In genomic region chr17:88431486-88431885, GRCm38 (mm10) we compare ENCODE assay signal across 25 mouse cellular contexts. TPM values are rescaled to one million over a fixed set of nuclear protein-coding genes. Genes with fewer than 3 reads are reported as not detected.
DNase-seq lines count a peak whose midpoint lies in the region; ATAC-seq and TF ChIP-seq lines count a peak whose summit lies in the region.
"Had no signal": no experiment of that assay in that cellular context is flagged by ENCODE, and none has a peak within 500 bp of the region (broad histone marks: within the 10 kb centered on the region; RNA-seq: fewer than 3 reads in every experiment).

No protein-coding gene starts in this region.

- no peak for TF ChIP-seq CTCF in MEL (IDR thresholded peaks at IDR 0.05 in 2 of 3, conservative IDR thresholded peaks at IDR 0.05 in 1 of 3; ENCODE audit: control insufficient read depth in 1 of 3, insufficient read depth in 1 of 3, low read depth in 2 of 3, low read length in 3 of 3, poor library complexity in 1 of 3, severe bottlenecking in 1 of 3)

- peak; percentile 61 for DNase-seq in MEL (ENCODE audit: low read depth, low spot score)
- no peak for DNase-seq in liver, embryonic 11.5 days (ENCODE audit: low spot score)
- no peak for DNase-seq in adrenal gland, postnatal 36 days
- no peak for DNase-seq in layer of hippocampus, adult 18-20 months (ENCODE audit: low spot score in 2 of 2)
- DNase-seq: adrenal gland, postnatal 25 days; cerebellum, adult 18-20 months; gastrocnemius, postnatal 36 days; heart, postnatal 10 days; kidney, adult 2 months; kidney, postnatal 14 days; lung, postnatal 4 days; retina, postnatal 1 day; thymus, postnatal 4 days had no signal

- H3K4me1 ChIP-seq in MEL (ENCODE audit: control insufficient read depth in 1 of 2, insufficient read depth in 2 of 2, low read length in 2 of 2), result peaks cover 9 to 32% of the 10 kb centered on the region in 2 experiments
- H3K4me1 ChIP-seq in liver, embryonic 11.5 days (replicated peaks; ENCODE audit: control insufficient read depth, insufficient read depth, low read length), result peaks cover 11% of the 10 kb centered on the region
- H3K4me1 ChIP-seq: forebrain, embryonic 15.5 days; hindbrain, embryonic 13.5 days; limb, embryonic 12.5 days; lung, embryonic 15.5 days; midbrain, embryonic 12.5 days had no signal

- no peak for TF ChIP-seq POLR2A in MEL (IDR thresholded peaks at IDR 0.05; ENCODE audit: control insufficient read depth in 1 of 2, insufficient read depth in 1 of 2, low read depth in 1 of 2, low read length in 2 of 2, poor library complexity in 1 of 2)

- H3K4me3 ChIP-seq in MEL (ENCODE audit: control insufficient read depth in 1 of 2, insufficient read depth in 1 of 2, low read depth in 2 of 2, low read length in 2 of 2), result peak overlapping the region; percentile 46 to 68
- H3K4me3 ChIP-seq in liver, embryonic 11.5 days (ENCODE audit: low read depth, low read length), result no peak overlapping the region
- H3K4me3 ChIP-seq: forebrain, embryonic 15.5 days; hindbrain, embryonic 13.5 days; limb, embryonic 12.5 days; lung, embryonic 15.5 days; midbrain, embryonic 12.5 days had no signal

- 58% methylated on average over 12 of the region's 12 CpGs for WGBS in liver, embryonic 11.5 days

- TF ChIP-seq RAD21 in MEL (IDR thresholded peaks at IDR 0.05; ENCODE audit: low read depth, low read length), result no peak

- peak overlapping the region; percentile 47 for H3K9ac ChIP-seq in MEL (ENCODE audit: control insufficient read depth, low read depth, low read length, poor library complexity, severe bottlenecking)
- H3K9ac ChIP-seq in liver, embryonic 11.5 days (ENCODE audit: low read depth, low read length), result no peak overlapping the region
- H3K9ac ChIP-seq: forebrain, embryonic 15.5 days; hindbrain, embryonic 13.5 days; limb, embryonic 12.5 days; lung, embryonic 15.5 days; midbrain, embryonic 12.5 days had no signal

- TF ChIP-seq EP300 in MEL (IDR thresholded peaks at IDR 0.05; ENCODE audit: low read depth in 1 of 2, low read length in 2 of 2), result peak in 1 of 2 experiments; percentile 58; a peak in 1 of 4 replicates

- ATAC-seq in common myeloid progenitor, adult 5-6 weeks (replicated peaks; ENCODE audit: low read depth, poor library complexity, severe bottlenecking), result peak; percentile 76
- ATAC-seq in liver, embryonic 11.5 days (replicated peaks; ENCODE audit: low FRiP score), result peak; percentile 42; the same call in 1 of the 2 replicates
- peak; percentile 19; the same call in 1 of the 2 replicates for ATAC-seq in megakaryocyte, adult 5-6 weeks (ENCODE audit: poor library complexity, severe bottlenecking)
- no peak for ATAC-seq in CD4-positive, CD25-positive, alpha-beta regulatory T cell, adult 4 months
- ATAC-seq: activated CD4-positive, CD25-positive, alpha-beta regulatory T cell, adult 4 months; forebrain, embryonic 15.5 days; inflammation-experienced regulatory T-cells, adult 6 months; Patski had no signal

- no peaks in the 10 kb centered on the region for H3K27me3 ChIP-seq in MEL (ENCODE audit: control insufficient read depth in 1 of 2, insufficient read depth in 2 of 2, low read length in 2 of 2)
- no peaks in the 10 kb centered on the region for H3K27me3 ChIP-seq in liver, embryonic 11.5 days (replicated peaks; ENCODE audit: control insufficient read depth, insufficient read depth, low read length)
- H3K27me3 ChIP-seq: forebrain, embryonic 15.5 days; hindbrain, embryonic 13.5 days; limb, embryonic 12.5 days; lung, embryonic 15.5 days; midbrain, embryonic 12.5 days had no signal

- no peaks in the 10 kb centered on the region for H3K79me2 ChIP-seq in MEL (ENCODE audit: control insufficient read depth, insufficient read depth, low read length, poor library complexity)

- H3K4me2 ChIP-seq in liver, embryonic 11.5 days, result peak overlapping the region; percentile 16
- H3K4me2 ChIP-seq: forebrain, embryonic 15.5 days; heart, embryonic 11.5 days; hindbrain, embryonic 13.5 days; limb, embryonic 12.5 days; lung, embryonic 15.5 days; midbrain, embryonic 12.5 days had no signal

- H3K36me3 ChIP-seq in MEL (ENCODE audit: control insufficient read depth in 1 of 2, insufficient read depth in 2 of 2, low read length in 2 of 2), result peaks cover 0 to 27% of the 10 kb centered on the region in 2 experiments; a peak in 2 of 4 replicates
- no peaks in the 10 kb centered on the region for H3K36me3 ChIP-seq in liver, embryonic 11.5 days (ENCODE audit: control insufficient read depth, insufficient read depth, low read length)
- H3K36me3 ChIP-seq: forebrain, embryonic 15.5 days; hindbrain, embryonic 13.5 days; limb, embryonic 12.5 days; lung, embryonic 15.5 days; midbrain, embryonic 12.5 days had no signal

- H3K9me3 ChIP-seq in MEL (replicated peaks; ENCODE audit: insufficient read depth, low read length), result no peaks in the 10 kb centered on the region
- no peaks in the 10 kb centered on the region for H3K9me3 ChIP-seq in liver, embryonic 11.5 days (ENCODE audit: control insufficient read depth, low read length)
- H3K9me3 ChIP-seq: forebrain, embryonic 15.5 days; hindbrain, embryonic 13.5 days; limb, embryonic 12.5 days; lung, embryonic 15.5 days; midbrain, embryonic 12.5 days had no signal

- peak overlapping the region; percentile 35 for H3K27ac ChIP-seq in MEL (ENCODE audit: control insufficient read depth, low read depth, low read length)
- H3K27ac ChIP-seq in liver, embryonic 11.5 days (ENCODE audit: low read depth, low read length), result no peak overlapping the region; the same call in 1 of the 2 replicates
- H3K27ac ChIP-seq: forebrain, embryonic 15.5 days; hindbrain, embryonic 13.5 days; limb, embryonic 12.5 days; lung, embryonic 15.5 days; midbrain, embryonic 12.5 days had no signal

TF ChIP-seq in MEL, 35 proteins besides CTCF, POLR2A, EP300 and RAD21:
- TF ChIP-seq GATA1 (IDR thresholded peaks at IDR 0.05; ENCODE audit: low read depth, low read length), result peak; percentile 78
- TF ChIP-seq MAZ (IDR thresholded peaks at IDR 0.05; ENCODE audit: low read depth, low read length), result 0 out of 2 replicates have a peak, but pooled peaks have one; percentile 30
- TF ChIP-seq ZC3H11A (IDR thresholded peaks at IDR 0.05; ENCODE audit: low read depth, low read length), result no peak
- no peak for TF ChIP-seq GABPA (IDR thresholded peaks at IDR 0.05; ENCODE audit: low read depth, low read length)
- peak; percentile 32; the same call in 1 of the 2 replicates for TF ChIP-seq ELF1 (IDR thresholded peaks at IDR 0.05; ENCODE audit: low read depth, low read length)
- TF ChIP-seq CHD1 (IDR thresholded peaks at IDR 0.05; ENCODE audit: low read depth, low read length), result 0 out of 2 replicates have a peak, but pooled peaks have one; percentile 13
- no peak for TF ChIP-seq SIN3A (IDR thresholded peaks at IDR 0.05; ENCODE audit: low read length)
- peak; percentile 9; the same call in 1 of the 2 replicates for TF ChIP-seq TBP (IDR thresholded peaks at IDR 0.05; ENCODE audit: low read depth, low read length)

RNA-seq across cellular contexts. Expression of gene Foxn2, which starts 9.0 kb away (rescaled TPM):
- 20.9 and 21.7 TPM in 2 replicates for total RNA-seq in MEL (2012; rRNA removed)
- polyA plus RNA-seq in MEL (2012; ENCODE audit: insufficient read depth in 1 of 2, insufficient read length in 2 of 2, low read depth in 1 of 2, low replicate concordance in 2 of 2, missing spikeins in 1 of 2), result 100 to 1,000 TPM in 1 of 2 experiments, 10 to 100 TPM in 1; 20.0 to 133 TPM
- 43.5 and 46.0 TPM in 2 replicates for total RNA-seq in common myeloid progenitor, adult 5-6 weeks (2017)
- polyA plus RNA-seq in liver, embryonic 11.5 days (2014; fragmentation: Nextera tagmentation; extraction: Ambion mirVana), result 15.0 and 15.3 TPM in 2 replicates
- total RNA-seq in megakaryocyte, adult 5-6 weeks (2015), result 68.4 and 79.4 TPM in 2 replicates
- 93.8 and 96.1 TPM in 2 replicates for total RNA-seq in megakaryocyte, adult 5-6 weeks (2017)
- total RNA-seq in adrenal gland, postnatal 36 days (2021), result 10 to 100 TPM; 20.7 to 25.4 TPM
- 10 to 100 TPM; 34.5 to 41.0 TPM for polyA plus RNA-seq in CD4-positive, CD25-positive, alpha-beta regulatory T cell, adult 4 months (2017; shearing (Covaris generic))
- total RNA-seq in layer of hippocampus, adult 18-20 months (2021), result 10 to 100 TPM; 25.1 to 27.1 TPM
